21 mouse cellular contexts compared by ENCODE assay signal in the genomic region with DNA sequence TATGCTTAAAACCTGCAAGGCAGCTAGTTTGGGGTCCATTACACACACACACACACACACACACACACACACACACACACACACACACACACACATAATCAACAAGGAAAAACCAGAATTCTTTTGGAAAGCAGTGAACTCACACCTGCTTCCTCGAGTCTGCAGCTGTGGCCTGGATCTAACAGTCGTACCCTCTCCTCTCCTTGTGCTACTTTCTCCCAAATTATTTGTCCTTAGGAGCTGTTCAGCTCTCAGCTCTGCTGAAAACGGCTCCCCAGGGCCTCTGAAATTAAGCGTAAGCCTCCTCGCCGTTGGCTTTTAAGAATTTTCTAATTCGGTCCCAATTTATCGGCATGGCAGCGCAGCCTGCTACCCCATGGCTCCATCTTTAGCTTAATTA.
DNase-seq lines count a peak whose midpoint lies in the region; ATAC-seq lines count a peak whose summit lies in the region.
"Had no signal": no experiment of that assay in that cellular context is flagged by ENCODE, and none has a peak within 500 bp of the region (broad histone marks: within the 10 kb centered on the region; RNA-seq: fewer than 3 reads in every experiment).

No protein-coding gene starts in this region.

- H3K4me3 ChIP-seq in forebrain, embryonic 11.5 days (ENCODE audit: low read depth, low read length), result no peak overlapping the region
- no peak overlapping the region for H3K4me3 ChIP-seq in forebrain, embryonic 10.5 days
- H3K4me3 ChIP-seq in limb, embryonic 11.5 days (ENCODE audit: low read depth, low read length), result no peak overlapping the region
- H3K4me3 ChIP-seq in limb, embryonic 10.5 days, result no peak overlapping the region
- H3K4me3 ChIP-seq: heart, adult 2 months; limb, embryonic 15.5 days; lung, embryonic 15.5 days had no signal

- no peak overlapping the region for H3K9ac ChIP-seq in forebrain, embryonic 11.5 days (ENCODE audit: low read length)
- H3K9ac ChIP-seq in limb, embryonic 11.5 days (ENCODE audit: low read length), result no peak overlapping the region
- H3K9ac ChIP-seq: limb, embryonic 15.5 days; liver, embryonic 14.5 days; lung, embryonic 15.5 days had no signal

- no peaks in the 10 kb centered on the region for H3K36me3 ChIP-seq in forebrain, embryonic 11.5 days (ENCODE audit: control insufficient read depth, insufficient read depth, low read length)
- no peaks in the 10 kb centered on the region for H3K36me3 ChIP-seq in forebrain, embryonic 10.5 days (replicated peaks)
- H3K36me3 ChIP-seq in limb, embryonic 11.5 days (ENCODE audit: control insufficient read depth, insufficient read depth, low read length), result no peaks in the 10 kb centered on the region
- no peaks in the 10 kb centered on the region for H3K36me3 ChIP-seq in limb, embryonic 10.5 days
- H3K36me3 ChIP-seq: limb, embryonic 15.5 days; lung, embryonic 15.5 days had no signal

- H3K27ac ChIP-seq in forebrain, embryonic 11.5 days (ENCODE audit: low read depth, low read length), result no peak overlapping the region
- no peak overlapping the region for H3K27ac ChIP-seq in forebrain, embryonic 10.5 days
- H3K27ac ChIP-seq in limb, embryonic 11.5 days (replicated peaks; ENCODE audit: low read depth, low read length), result no peak overlapping the region
- no peak overlapping the region for H3K27ac ChIP-seq in limb, embryonic 10.5 days
- H3K27ac ChIP-seq: heart, adult 2 months; kidney, postnatal 0 days; limb, embryonic 15.5 days; liver, embryonic 14.5 days; lung, embryonic 15.5 days had no signal

- no peaks in the 10 kb centered on the region for H3K27me3 ChIP-seq in forebrain, embryonic 11.5 days (ENCODE audit: control insufficient read depth, insufficient read depth, low read length)
- H3K27me3 ChIP-seq in forebrain, embryonic 10.5 days (ENCODE audit: poor library complexity, severe bottlenecking), result no peaks in the 10 kb centered on the region
- no peaks in the 10 kb centered on the region for H3K27me3 ChIP-seq in limb, embryonic 11.5 days (ENCODE audit: control insufficient read depth, insufficient read depth, low read length)
- H3K27me3 ChIP-seq in limb, embryonic 10.5 days (ENCODE audit: low read depth, poor library complexity, severe bottlenecking), result peaks cover 7% of the 10 kb centered on the region; the same call in 1 of the 2 replicates
- H3K27me3 ChIP-seq: lung, embryonic 15.5 days; megakaryocyte, embryonic 14.5 days had no signal

- H3K9me3 ChIP-seq in forebrain, embryonic 11.5 days (ENCODE audit: control insufficient read depth, low read length), result no peaks in the 10 kb centered on the region
- H3K9me3 ChIP-seq in forebrain, embryonic 10.5 days, result no peaks in the 10 kb centered on the region
- no peaks in the 10 kb centered on the region for H3K9me3 ChIP-seq in limb, embryonic 11.5 days (ENCODE audit: control insufficient read depth, low read length)
- no peaks in the 10 kb centered on the region for H3K9me3 ChIP-seq in limb, embryonic 10.5 days (replicated peaks)
- H3K9me3 ChIP-seq: limb, embryonic 15.5 days; lung, embryonic 15.5 days had no signal

- H3K4me2 ChIP-seq in forebrain, embryonic 11.5 days (ENCODE audit: low read depth, low read length, severe bottlenecking), result no peak overlapping the region
- H3K4me2 ChIP-seq in limb, embryonic 11.5 days (ENCODE audit: low read depth, severe bottlenecking), result 0 out of 2 replicates have a peak overlapping the region, but pooled peaks have one; percentile 0
- H3K4me2 ChIP-seq: limb, embryonic 15.5 days; lung, embryonic 15.5 days had no signal

- H3K4me1 ChIP-seq in forebrain, embryonic 11.5 days (replicated peaks; ENCODE audit: control insufficient read depth, insufficient read depth, low read length), result no peaks in the 10 kb centered on the region
- H3K4me1 ChIP-seq in forebrain, embryonic 10.5 days, result peaks cover 16% of the 10 kb centered on the region
- H3K4me1 ChIP-seq in limb, embryonic 11.5 days (ENCODE audit: control insufficient read depth, insufficient read depth, low read length), result 0 out of 2 replicates have a peak, but pooled peaks cover 2% of the 10 kb centered on the region
- H3K4me1 ChIP-seq in limb, embryonic 10.5 days, result peaks cover 21% of the 10 kb centered on the region; the same call in 1 of the 2 replicates
- H3K4me1 ChIP-seq: lung, embryonic 15.5 days; megakaryocyte, embryonic 14.5 days had no signal

- peak; percentile 42; the same call in 1 of the 2 replicates for ATAC-seq in forebrain, embryonic 11.5 days (replicated peaks; ENCODE audit: low FRiP score)
- ATAC-seq in limb, embryonic 11.5 days (ENCODE audit: insufficient number of reproducible peaks, low FRiP score, low TSS enrichment, low read depth), result no peak
- ATAC-seq: inflammation-experienced regulatory T-cells, adult 6 months had no signal

- no peak for DNase-seq in forebrain, embryonic 11.5 days (ENCODE audit: low spot score)
- no peak for DNase-seq in forebrain, embryonic 10.5 days (ENCODE audit: extremely low spot score, low spot score)
- peak; percentile 44 for DNase-seq in limb, embryonic 11.5 days (ENCODE audit: low spot score)
- DNase-seq in limb, embryonic 10.5 days (ENCODE audit: low spot score), result no peak
- peak; percentile 40 for DNase-seq in forelimb bud, embryonic 11.5 days (ENCODE audit: low read depth, low spot score)
- DNase-seq in left cerebral cortex, adult 8-10 months (ENCODE audit: low spot score in 2 of 2), result no peak
- DNase-seq in kidney, postnatal 36 days, result no peak
- DNase-seq in kidney, adult 18-20 months, result no peak
- DNase-seq: adrenal gland, postnatal 25 days; cerebellum, adult 9-10 months; gastrocnemius, postnatal 36 days; heart, adult 2 months; kidney, adult 2 months; lung, postnatal 36 days; thymus, adult 2 months had no signal

- 46% methylated on average over 9 of the region's 9 CpGs for whole genome bisulfite sequencing in forebrain, embryonic 11.5 days
- 55% methylated on average over 9 of the region's 9 CpGs for WGBS in forebrain, embryonic 10.5 days
- 42% methylated on average over 9 of the region's 9 CpGs for WGBS in limb, embryonic 11.5 days
- 69% methylated on average over 9 of the region's 9 CpGs for WGBS in limb, embryonic 10.5 days

Comparison
In these comparisons a context has a peak if more than half of its experiments do, and no peak if none do; other contexts are left out.
1. DNase-seq: peak in limb, embryonic 11.5 days (single experiment) and forelimb bud, embryonic 11.5 days (single experiment); none in forebrain, embryonic 11.5 days (single experiment), forebrain, embryonic 10.5 days (single experiment), limb, embryonic 10.5 days (single experiment), left cerebral cortex, adult 8-10 months (0 of 2), kidney, postnatal 36 days (0 of 2) and kidney, adult 18-20 months (single experiment).